Mouse (Mus musculus): Measurements from ENCODE around the gene Grcc10. TPM values are rescaled to one million over a fixed set of nuclear protein-coding genes. Genes with fewer than 3 reads are reported as not detected.

Grcc10 gene
- polyA plus RNA-seq, 1 experiment from 2014 or later = 80.2 TPM

GRCm38 (mm10) chr6:124741842-124742241 lies 668 bp upstream of the Grcc10 start:
- Histone ChIP-seq H3K4me3 (replicated peaks) (peak overlapping the region; percentile 67), H3K9me3 (replicated peaks) (no peaks in the 10 kb centered on the region), H3K36me3 (peaks cover 6% of the 10 kb centered on the region), H3K27ac (peak overlapping the region; percentile 98), H3K9ac (peak overlapping the region; percentile 85), H3K4me2 (peak overlapping the region; percentile 97), H3K4me1 (replicated peaks) (peaks cover 63% of the 10 kb centered on the region), H3K27me3 (no peaks in the 10 kb centered on the region)
- WGBS (ENCODE audit: insufficient replicate concordance) = 78% methylated on average over 3 of the region's 3 CpGs
- DNase-seq (no peak), ATAC-seq (ENCODE audit: low read depth) (no peak)

DNA sequence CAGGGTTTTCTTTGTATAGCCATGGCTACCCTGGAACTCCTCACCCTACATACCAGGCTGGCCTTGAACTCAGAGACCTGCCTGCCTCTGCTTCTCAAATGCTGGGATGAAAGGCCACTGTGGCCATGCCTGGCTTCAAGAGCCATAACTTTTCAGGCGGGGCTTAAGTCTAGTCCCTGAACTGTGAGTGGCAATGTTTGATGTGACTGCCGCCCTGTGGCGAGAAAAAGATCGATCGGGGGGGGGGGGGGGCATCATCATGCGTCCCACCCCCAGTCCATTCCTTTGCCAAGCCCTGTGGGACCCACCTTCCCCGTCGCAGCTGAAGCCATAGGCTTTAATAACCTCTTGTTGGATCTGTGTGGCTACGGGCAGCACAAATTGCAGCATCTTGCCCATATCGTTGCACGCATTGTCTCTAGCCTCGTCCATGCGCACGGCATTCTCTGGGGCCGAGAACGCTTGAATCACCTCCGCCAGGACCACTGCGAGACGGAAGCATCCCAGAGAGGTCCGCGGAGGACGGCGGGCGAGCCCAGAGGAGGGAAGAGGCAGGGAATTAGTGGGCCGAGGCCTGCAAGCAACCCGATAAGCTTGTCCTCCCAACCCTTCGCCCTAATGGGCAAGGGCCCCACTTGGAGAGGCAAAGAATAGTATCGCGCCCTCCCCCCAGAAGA lies 825 bp downstream of the Grcc10 start:
- DNase-seq = peak; percentile 38

GRCm38 (mm10) chr6:124739231-124739796 lies 1.9 kb downstream of the Grcc10 start:
- no peaks in the 10 kb centered on the region for H3K9me3 ChIP-seq (replicated peaks)
- no peak for ATAC-seq (ENCODE audit: low read depth)
- peaks cover 41% of the 10 kb centered on the region for H3K4me1 ChIP-seq (replicated peaks)
- DNase-seq = no peak
- 72% methylated on average over 10 of the region's 10 CpGs for WGBS (ENCODE audit: insufficient replicate concordance)
- H3K36me3 ChIP-seq = peaks cover 6% of the 10 kb centered on the region
- no peak overlapping the region; the same call in 1 of the 2 replicates for H3K4me3 ChIP-seq (replicated peaks)
- peak overlapping the region; percentile 85 for H3K9ac ChIP-seq
- peak overlapping the region; percentile 97 for H3K4me2 ChIP-seq
- H3K27ac ChIP-seq = peak overlapping the region; percentile 98
- no peaks in the 10 kb centered on the region for H3K27me3 ChIP-seq

More for the DNA sequence above, 825 bp downstream of the Grcc10 start:
- H3K9ac ChIP-seq = peak overlapping the region; percentile 85
- H3K27me3 ChIP-seq = no peaks in the 10 kb centered on the region
- H3K9me3 ChIP-seq (replicated peaks) = no peaks in the 10 kb centered on the region
- H3K27ac ChIP-seq = peak overlapping the region; percentile 98
- under 1% methylated on average over 29 of the region's 29 CpGs for WGBS (ENCODE audit: insufficient replicate concordance)
- no peak; the same call in 1 of the 2 replicates for ATAC-seq (ENCODE audit: low read depth)
- peak overlapping the region; percentile 97 for H3K4me2 ChIP-seq
- peaks cover 6% of the 10 kb centered on the region for H3K36me3 ChIP-seq
- peak overlapping the region; percentile 67 for H3K4me3 ChIP-seq (replicated peaks)
- H3K4me1 ChIP-seq (replicated peaks) = peaks cover 50% of the 10 kb centered on the region

DNA sequence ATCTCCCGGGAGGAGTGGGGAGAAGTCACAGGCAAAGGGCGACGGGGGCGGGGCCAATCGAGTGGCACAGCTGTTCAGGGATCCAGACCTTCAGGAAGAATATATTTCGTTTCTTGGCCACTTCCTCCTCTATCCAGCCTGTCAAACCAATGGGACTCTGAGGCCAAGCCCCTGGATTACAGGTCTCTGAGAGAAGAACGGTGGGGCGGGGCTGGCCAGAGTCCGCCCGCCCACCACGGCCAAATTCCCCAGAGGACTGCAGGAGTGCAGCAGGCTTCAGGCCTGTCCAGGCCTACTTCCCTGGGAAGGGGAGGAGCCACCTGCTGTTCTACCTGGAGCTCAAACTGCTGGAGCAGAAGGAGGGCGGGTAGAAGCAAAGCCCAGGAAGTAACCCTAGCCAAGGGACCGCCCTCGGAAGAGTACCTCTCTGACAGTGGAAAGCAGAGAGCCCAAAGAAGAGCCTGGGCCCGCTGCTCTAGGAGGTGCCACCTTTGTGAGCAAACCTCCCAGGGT lies 2.6 kb downstream of the Grcc10 start, which contains the start of gene Ptpn6:
Gene Ptpn6, minus strand, starts transcription at position 204 of the 513 bp plus-strand sequence.
- H3K9ac ChIP-seq = peak within 1 kb of the TSS; percentile 85
- H3K36me3 ChIP-seq = peaks cover 6% of the 10 kb centered on the region
- peaks cover 44% of the 10 kb centered on the region for H3K4me1 ChIP-seq (replicated peaks)
- H3K9me3 ChIP-seq (replicated peaks) = no peaks in the 10 kb centered on the region
- DNase-seq (no peak), ATAC-seq (ENCODE audit: low read depth) (peak; percentile 6)
- H3K27me3 ChIP-seq = no peaks in the 10 kb centered on the region
- H3K4me2 ChIP-seq = peak within 1 kb of the TSS; percentile 97
- H3K27ac ChIP-seq = peak within 1 kb of the TSS; percentile 98
- WGBS (ENCODE audit: insufficient replicate concordance) = 19% methylated on average over 15 of the region's 15 CpGs
- H3K4me3 ChIP-seq (replicated peaks) = 0 out of 2 replicates have a peak within 1 kb of the TSS, but pooled peaks have one; percentile 16

DNA sequence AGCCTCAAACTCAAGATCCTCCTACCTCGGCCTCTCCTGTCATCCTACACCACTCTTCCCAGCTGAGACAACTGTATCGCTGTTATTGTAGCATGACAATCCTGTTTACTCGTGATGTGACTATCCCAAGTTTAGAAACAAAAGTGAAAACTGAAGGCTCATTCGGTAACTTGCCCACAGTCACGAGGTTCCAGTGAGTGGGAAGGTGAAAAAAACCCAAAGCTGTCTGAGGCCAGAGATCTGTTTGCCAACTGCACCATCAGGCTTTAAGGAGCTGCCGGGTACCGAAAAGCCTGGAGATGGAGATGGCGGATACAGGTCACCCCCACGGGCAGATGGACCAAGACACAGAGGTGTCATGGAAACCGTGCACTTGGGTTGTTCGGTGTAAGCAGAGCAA lies 4.1 kb downstream of the Grcc10 start:
- DNase-seq = no peak
- no peak overlapping the region for H3K4me2 ChIP-seq
- 82% methylated on average over 11 of the region's 11 CpGs for WGBS (ENCODE audit: insufficient replicate concordance)
- H3K4me3 ChIP-seq (replicated peaks) = no peak overlapping the region
- H3K4me1 ChIP-seq (replicated peaks) = peaks cover 58% of the 10 kb centered on the region
- H3K9me3 ChIP-seq (replicated peaks) = no peaks in the 10 kb centered on the region
- H3K9ac ChIP-seq = no peak overlapping the region
- no peak overlapping the region for H3K27ac ChIP-seq
- H3K36me3 ChIP-seq = no peaks in the 10 kb centered on the region
- ATAC-seq (ENCODE audit: low read depth) = no peak
- no peaks in the 10 kb centered on the region for H3K27me3 ChIP-seq

- no peaks in the 10 kb centered on the region for H3K9me3 ChIP-seq (replicated peaks)
- no peaks in the 10 kb centered on the region for H3K36me3 ChIP-seq
- no peak overlapping the region for H3K9ac ChIP-seq
- H3K27me3 ChIP-seq = no peaks in the 10 kb centered on the region
- 59% methylated on average over 3 of the region's 3 CpGs for WGBS (ENCODE audit: insufficient replicate concordance)
- peaks cover 52% of the 10 kb centered on the region for H3K4me1 ChIP-seq (replicated peaks)
- no peak overlapping the region for H3K4me2 ChIP-seq
- no peak overlapping the region for H3K4me3 ChIP-seq (replicated peaks)
- no peak overlapping the region for H3K27ac ChIP-seq
- DNase-seq = no peak
- no peak for ATAC-seq (ENCODE audit: low read depth)
Measured at GRCm38 (mm10) chr6:124734417-124734816, 6.8 kb downstream of the Grcc10 start.

GRCm38 (mm10) chr6:124732476-124733370 lies 8.5 kb downstream of the Grcc10 start:
- peak overlapping the region; percentile 49 for H3K4me3 ChIP-seq (replicated peaks)
- no peaks in the 10 kb centered on the region for H3K9me3 ChIP-seq (replicated peaks)
- DNase-seq = peak; percentile 50
- H3K4me1 ChIP-seq (replicated peaks) = peaks cover 35% of the 10 kb centered on the region
- H3K27me3 ChIP-seq = no peaks in the 10 kb centered on the region
- 24% methylated on average over 19 of the region's 19 CpGs for WGBS (ENCODE audit: insufficient replicate concordance)
- peak overlapping the region; percentile 30 for H3K27ac ChIP-seq
- peaks cover 10% of the 10 kb centered on the region; the same call in 1 of the 2 replicates for H3K36me3 ChIP-seq
- H3K4me2 ChIP-seq = peak overlapping the region; percentile 55
- peak; percentile 70 for ATAC-seq (ENCODE audit: low read depth)
- peak overlapping the region; percentile 71 for H3K9ac ChIP-seq

GRCm38 (mm10) chr6:124731038-124731437 lies 10.1 kb downstream of the Grcc10 start:
- DNase-seq = no peak
- H3K9ac ChIP-seq = no peak overlapping the region
- H3K9me3 ChIP-seq (replicated peaks) = no peaks in the 10 kb centered on the region
- no peak overlapping the region for H3K4me3 ChIP-seq (replicated peaks)
- peaks cover 33% of the 10 kb centered on the region for H3K4me1 ChIP-seq (replicated peaks)
- peak overlapping the region; percentile 68; the same call in 1 of the 2 replicates for H3K27ac ChIP-seq
- ATAC-seq (ENCODE audit: low read depth) = no peak
- H3K4me2 ChIP-seq = peak overlapping the region; percentile 55
- WGBS (ENCODE audit: insufficient replicate concordance) = 70% methylated on average over 7 of the region's 7 CpGs
- H3K36me3 ChIP-seq = peaks cover 17% of the 10 kb centered on the region; the same call in 1 of the 2 replicates
- H3K27me3 ChIP-seq = no peaks in the 10 kb centered on the region

DNA sequence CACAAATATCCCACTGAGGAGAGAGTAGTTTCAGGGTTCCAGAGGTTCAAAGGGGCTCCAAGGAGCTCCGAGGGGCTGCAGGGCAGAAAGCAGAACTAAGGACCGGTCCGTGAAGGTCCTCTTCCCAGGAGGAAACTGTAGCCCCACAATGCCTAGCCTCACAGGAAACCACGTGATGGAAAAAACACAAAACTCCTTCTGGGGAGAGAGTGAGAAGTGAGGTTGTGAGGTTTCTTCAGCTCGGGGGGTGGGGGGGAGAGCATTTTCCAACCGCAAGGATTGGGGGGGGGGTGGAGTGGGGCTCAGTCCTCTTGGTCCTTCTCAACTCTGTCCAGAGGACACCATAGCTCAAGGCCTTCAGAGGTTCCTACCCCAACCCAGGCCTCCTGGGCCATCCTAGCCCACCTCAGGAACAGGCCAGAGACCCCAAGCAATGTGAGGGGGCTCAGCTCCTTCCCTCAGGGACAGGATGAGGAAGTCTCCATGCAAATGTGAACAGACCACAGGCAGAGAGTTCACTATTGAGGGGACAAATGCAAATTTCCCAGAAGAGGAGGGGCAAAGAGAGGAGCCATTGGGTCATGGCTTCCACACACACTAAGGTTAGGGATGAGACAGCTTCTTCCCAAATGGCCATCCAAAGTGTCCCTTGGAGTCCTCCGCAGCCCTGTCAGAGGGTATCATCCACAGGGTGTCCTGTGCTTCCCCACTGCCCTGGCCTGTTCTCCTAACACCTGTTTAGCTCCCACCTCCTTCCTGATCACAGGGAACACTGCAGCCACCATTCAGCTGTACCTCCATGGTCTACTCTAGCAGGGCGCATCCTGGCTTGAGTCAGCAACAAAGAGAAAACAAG lies 11.1 kb downstream of the Grcc10 start:
- no peak overlapping the region for H3K4me3 ChIP-seq (replicated peaks)
- H3K27me3 ChIP-seq = no peaks in the 10 kb centered on the region
- 41% methylated on average over 8 of the region's 8 CpGs for WGBS (ENCODE audit: insufficient replicate concordance)
- H3K4me1 ChIP-seq (replicated peaks) = peaks cover 37% of the 10 kb centered on the region
- no peak overlapping the region for H3K9ac ChIP-seq
- peaks cover 23% of the 10 kb centered on the region; the same call in 1 of the 2 replicates for H3K36me3 ChIP-seq
- H3K9me3 ChIP-seq (replicated peaks) = no peaks in the 10 kb centered on the region
- DNase-seq (no peak), ATAC-seq (ENCODE audit: low read depth) (no peak)
- 0 out of 2 replicates have a peak overlapping the region, but pooled peaks have one; percentile 12 for H3K4me2 ChIP-seq
- peak overlapping the region; percentile 68 for H3K27ac ChIP-seq

- Histone ChIP-seq H3K27me3 (no peaks in the 10 kb centered on the region), H3K4me3 (replicated peaks) (no peak overlapping the region), H3K27ac (no peak overlapping the region), H3K9me3 (replicated peaks) (no peaks in the 10 kb centered on the region), H3K36me3 (peaks cover 23% of the 10 kb centered on the region; the same call in 1 of the 2 replicates), H3K4me2 (no peak overlapping the region), H3K9ac (no peak overlapping the region), H3K4me1 (replicated peaks) (peaks cover 48% of the 10 kb centered on the region)
- DNase-seq (no peak), ATAC-seq (ENCODE audit: low read depth) (no peak)
- WGBS (ENCODE audit: insufficient replicate concordance) = 79% methylated on average over 10 of the region's 10 CpGs
Measured at GRCm38 (mm10) chr6:124728621-124729020, 12.6 kb downstream of the Grcc10 start.

Measured in liver, embryonic 13.5 days (tissue).